Mouse (Mus musculus): Measurements from ENCODE around the gene Snx1. TPM values are rescaled to one million over a fixed set of nuclear protein-coding genes. Genes with fewer than 3 reads are reported as not detected.

Snx1 gene
- total RNA-seq, 2 experiments from 2014 or later: 14.0 to 16.7 TPM

DNA sequence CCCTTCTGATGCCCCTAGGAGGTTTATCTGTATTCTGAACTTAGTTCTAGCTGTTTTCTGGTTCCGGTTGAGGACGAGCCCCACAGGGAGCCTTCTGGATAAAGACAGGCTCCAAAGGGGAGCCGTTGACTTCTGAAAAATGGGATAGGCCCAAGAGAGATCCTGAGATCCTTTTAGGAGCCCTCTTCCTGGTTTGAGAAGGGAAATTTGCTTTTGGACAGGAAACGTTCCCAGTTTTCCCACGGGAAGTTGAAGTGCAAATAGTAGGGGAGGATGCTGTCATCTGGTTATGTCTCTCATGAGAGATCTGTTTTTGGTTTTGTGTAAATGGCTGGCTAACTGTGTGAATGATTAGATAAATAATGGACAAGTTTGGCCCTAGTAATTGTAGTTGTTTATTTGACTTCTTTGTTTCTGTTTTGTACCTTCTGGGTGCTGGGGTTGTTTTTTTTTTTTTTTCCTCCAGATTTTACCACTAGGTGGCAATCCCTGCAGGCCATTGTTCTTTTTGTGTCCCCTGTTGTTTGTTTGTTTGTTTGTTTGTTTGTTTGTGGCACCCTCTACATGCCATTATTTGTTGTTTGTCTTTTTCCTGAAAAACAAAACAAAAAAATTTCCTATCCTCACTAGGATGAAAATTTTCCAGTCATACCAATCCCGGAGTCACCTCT lies 76.3 kb downstream of the Snx1 start:
- no peak for DNase-seq

DNA sequence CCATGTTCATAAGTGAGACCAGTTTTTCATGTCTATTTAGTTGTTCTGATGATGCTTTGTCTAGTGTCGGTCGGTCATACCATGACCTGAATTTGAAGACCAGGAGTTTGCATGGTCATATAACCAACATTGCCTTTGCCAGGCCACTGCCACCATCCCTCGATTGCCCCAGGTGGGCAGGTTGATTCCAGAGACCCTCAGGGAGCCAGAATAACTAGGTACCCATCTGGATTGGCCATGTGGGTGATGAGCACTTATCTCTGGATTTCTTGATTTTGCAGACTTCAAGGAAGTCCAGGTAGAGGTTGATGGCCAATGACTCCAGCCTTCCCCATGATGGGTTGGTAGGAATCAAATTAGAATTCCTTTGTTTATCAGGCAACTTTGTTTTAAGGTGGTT lies 83.1 kb downstream of the Snx1 start:
- no peak for DNase-seq

DNA sequence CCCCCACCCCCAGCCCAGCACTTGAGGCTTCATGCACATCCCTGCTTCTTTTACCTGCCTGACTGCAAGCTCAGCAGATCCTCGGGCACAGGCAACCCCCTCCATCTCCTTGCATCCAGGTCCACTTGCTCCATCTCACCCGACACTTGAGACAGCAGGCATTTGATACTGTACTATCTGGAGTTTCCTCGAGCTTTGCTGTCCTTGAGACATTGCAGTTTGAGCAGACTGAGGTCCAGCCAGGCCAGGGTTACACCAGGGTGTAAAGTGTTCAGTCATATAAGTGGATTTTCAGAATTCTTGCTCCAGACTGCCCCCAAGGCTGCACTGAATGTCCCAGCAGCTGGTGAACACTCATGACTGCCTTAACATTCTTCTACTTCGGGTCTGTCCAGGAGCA lies 84.1 kb downstream of the Snx1 start:
- DNase-seq: no peak

DNA sequence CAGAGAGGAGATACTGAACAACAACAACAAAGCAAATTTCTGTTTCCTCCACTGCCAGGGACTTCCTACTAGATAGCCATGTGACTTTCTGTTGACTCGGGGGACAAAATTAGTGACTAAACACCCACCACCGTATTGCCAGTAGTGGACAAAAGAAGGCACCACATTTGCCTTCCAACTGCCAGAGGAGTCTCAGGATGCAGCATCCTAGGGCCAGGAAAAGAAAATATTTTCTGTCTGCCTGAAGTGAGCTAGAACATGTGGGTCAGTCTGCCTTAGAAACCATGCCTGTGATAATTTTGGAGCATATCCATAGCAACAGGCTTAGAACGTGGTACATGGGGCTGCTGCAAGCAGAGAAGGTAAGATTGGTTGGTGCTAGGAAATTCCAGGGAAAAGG lies 85.6 kb downstream of the Snx1 start:
- no peak for DNase-seq

DNA sequence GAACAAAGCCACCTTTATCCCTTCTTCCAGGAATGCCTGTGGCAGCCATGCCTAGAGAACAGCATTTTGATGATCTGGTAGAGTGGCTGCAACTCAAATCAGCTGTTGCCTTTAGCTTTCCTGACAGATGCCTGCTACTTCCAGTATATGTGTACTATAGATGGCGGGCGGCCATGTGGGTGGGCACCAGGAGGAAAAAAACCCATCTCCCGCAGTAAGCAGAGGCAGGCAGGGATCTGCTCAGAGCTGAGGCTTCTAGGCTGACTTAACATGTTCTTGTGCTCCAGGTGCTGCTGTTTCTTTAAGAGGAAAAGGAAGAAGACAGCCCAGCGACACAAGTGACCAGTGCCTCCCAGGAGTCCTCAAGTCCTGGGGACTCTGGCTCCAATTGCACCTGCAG lies 87.1 kb downstream of the Snx1 start:
- DNase-seq: no peak

DNA sequence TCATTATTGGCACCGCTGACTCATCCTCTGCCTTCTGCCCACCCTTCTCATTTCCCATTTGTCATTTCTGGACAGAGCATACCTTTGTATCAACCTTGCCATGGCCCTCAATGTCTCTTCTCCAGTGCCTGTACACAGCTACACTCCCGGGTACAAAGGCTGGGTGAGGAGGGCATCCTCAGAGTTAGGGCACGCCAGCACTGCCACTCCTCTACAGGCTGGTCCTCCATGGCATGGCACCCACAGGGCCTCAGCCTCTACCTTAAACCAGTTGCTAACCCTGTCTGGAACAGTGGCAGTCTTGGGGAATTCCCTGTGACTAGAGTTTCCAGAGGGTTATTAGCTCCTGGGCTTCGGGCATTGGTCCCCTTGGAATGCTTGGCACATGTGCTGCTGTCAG lies 87.8 kb downstream of the Snx1 start:
- no peak for DNase-seq

Other genes starting within 250 kb of the Snx1 start
- under 1 TPM; 0.28 to 0.94 TPM for gene Pclaf, start 236.3 kb downstream of the Snx1 start, total RNA-seq (2021)
- 10 to 100 TPM; 11.8 to 13.1 TPM for gene Trip4, start 217.8 kb downstream of the Snx1 start, total RNA-seq (2021)
- 1 to 10 TPM; 6.8 to 7.3 TPM for gene Csnk1g1, start 217.7 kb downstream of the Snx1 start, total RNA-seq (2021)
- 10 to 100 TPM; 50.9 to 69.2 TPM for gene Ppib, start 66.4 kb downstream of the Snx1 start, total RNA-seq (2021)
- gene Snx22, start 56.9 kb downstream of the Snx1 start, total RNA-seq (2021): under 1 TPM; 0.18 to 0.21 TPM
- gene Ciao2a, start within 50 bp of the Snx1 start, total RNA-seq (2021): 10 to 100 TPM; 42.1 to 47.7 TPM
- 10 to 100 TPM; 25.7 to 27.9 TPM for gene Dapk2, start 31.6 kb upstream of the Snx1 start, total RNA-seq (2021)
- gene Herc1, start 223.9 kb upstream of the Snx1 start, total RNA-seq (2021): 10 to 100 TPM; 28.5 to 31.8 TPM

Data from gastrocnemius, postnatal 25 days (tissue).